Mouse (Mus musculus): ENCODE results near the gene Surf6. TPM values are rescaled to one million over a fixed set of nuclear protein-coding genes. Genes with fewer than 3 reads are reported as not detected.
"Not testable (repeated sequence)": the region's sequence is repeated elsewhere in the genome, so short reads cannot be mapped to it uniquely, and the experiment has no call there.

Gene Surf6
- polyA plus RNA-seq, 1 experiment from 2014 or later: 15.0 TPM

- H3K4me2 ChIP-seq (ENCODE audit: low read length); H3K9me3 ChIP-seq (ENCODE audit: control insufficient read depth, low read length); H3K27ac ChIP-seq (ENCODE audit: low read depth); DNase-seq (ENCODE audit: low spot score); H3K4me1 ChIP-seq (replicated peaks; ENCODE audit: control insufficient read depth, insufficient read depth, low read length); H3K4me3 ChIP-seq (ENCODE audit: low read depth, low read length); ATAC-seq (replicated peaks; ENCODE audit: low FRiP score, low TSS enrichment, low read depth); H3K27me3 ChIP-seq (replicated peaks; ENCODE audit: control insufficient read depth, insufficient read depth, low read length); H3K9ac ChIP-seq (ENCODE audit: low read length): not testable (repeated sequence)
- 70% methylated on average over 4 of the region's 4 CpGs for WGBS
- peaks cover 24% of the 10 kb centered on the region for H3K36me3 ChIP-seq (ENCODE audit: control insufficient read depth, insufficient read depth, low read length)
Measured at GRCm38 (mm10) chr2:26886170-26886569, 16.5 kb downstream of the Surf6 start.

- not testable (repeated sequence) for ATAC-seq (replicated peaks; ENCODE audit: low FRiP score, low TSS enrichment, low read depth); DNase-seq (ENCODE audit: low spot score); H3K27ac ChIP-seq (ENCODE audit: low read depth); H3K27me3 ChIP-seq (replicated peaks; ENCODE audit: control insufficient read depth, insufficient read depth, low read length); H3K9ac ChIP-seq (ENCODE audit: low read length); H3K4me2 ChIP-seq (ENCODE audit: low read length); H3K4me1 ChIP-seq (replicated peaks; ENCODE audit: control insufficient read depth, insufficient read depth, low read length); H3K9me3 ChIP-seq (ENCODE audit: control insufficient read depth, low read length); H3K4me3 ChIP-seq (ENCODE audit: low read depth, low read length)
- H3K36me3 ChIP-seq (ENCODE audit: control insufficient read depth, insufficient read depth, low read length): peaks cover 17% of the 10 kb centered on the region
- WGBS: 89% methylated on average over 2 of the region's 2 CpGs
Measured at GRCm38 (mm10) chr2:26885541-26885940, 17.1 kb downstream of the Surf6 start.

- no peak overlapping the region for H3K27ac ChIP-seq (ENCODE audit: low read depth)
- no peak overlapping the region for H3K9ac ChIP-seq (ENCODE audit: low read length)
- no peaks in the 10 kb centered on the region for H3K4me1 ChIP-seq (replicated peaks; ENCODE audit: control insufficient read depth, insufficient read depth, low read length)
- no peak overlapping the region for H3K4me2 ChIP-seq (ENCODE audit: low read length)
- no peak overlapping the region for H3K4me3 ChIP-seq (ENCODE audit: low read depth, low read length)
- no peaks in the 10 kb centered on the region for H3K36me3 ChIP-seq (ENCODE audit: control insufficient read depth, insufficient read depth, low read length)
- no peak for ATAC-seq (replicated peaks; ENCODE audit: low FRiP score, low TSS enrichment, low read depth)
- no peaks in the 10 kb centered on the region for H3K9me3 ChIP-seq (ENCODE audit: control insufficient read depth, low read length)
- no peak for DNase-seq (ENCODE audit: low spot score)
- no peaks in the 10 kb centered on the region for H3K27me3 ChIP-seq (replicated peaks; ENCODE audit: control insufficient read depth, insufficient read depth, low read length)
Measured at GRCm38 (mm10) chr2:26878571-26878970, 24.1 kb downstream of the Surf6 start.

GRCm38 (mm10) chr2:26870666-26871065 lies 32.0 kb downstream of the Surf6 start:
- H3K36me3 ChIP-seq (ENCODE audit: control insufficient read depth, insufficient read depth, low read length): no peaks in the 10 kb centered on the region
- ATAC-seq (replicated peaks; ENCODE audit: low FRiP score, low TSS enrichment, low read depth) (no peak), DNase-seq (ENCODE audit: low spot score) (no peak)
- no peaks in the 10 kb centered on the region for H3K27me3 ChIP-seq (replicated peaks; ENCODE audit: control insufficient read depth, insufficient read depth, low read length)
- no peak overlapping the region for H3K4me3 ChIP-seq (ENCODE audit: low read depth, low read length)
- no peaks in the 10 kb centered on the region for H3K9me3 ChIP-seq (ENCODE audit: control insufficient read depth, low read length)
- H3K9ac ChIP-seq (ENCODE audit: low read length): no peak overlapping the region
- no peak overlapping the region for H3K4me2 ChIP-seq (ENCODE audit: low read length)
- H3K4me1 ChIP-seq (replicated peaks; ENCODE audit: control insufficient read depth, insufficient read depth, low read length): no peaks in the 10 kb centered on the region
- 52% methylated on average over 6 of the region's 6 CpGs for WGBS
- no peak overlapping the region for H3K27ac ChIP-seq (ENCODE audit: low read depth)

DNA sequence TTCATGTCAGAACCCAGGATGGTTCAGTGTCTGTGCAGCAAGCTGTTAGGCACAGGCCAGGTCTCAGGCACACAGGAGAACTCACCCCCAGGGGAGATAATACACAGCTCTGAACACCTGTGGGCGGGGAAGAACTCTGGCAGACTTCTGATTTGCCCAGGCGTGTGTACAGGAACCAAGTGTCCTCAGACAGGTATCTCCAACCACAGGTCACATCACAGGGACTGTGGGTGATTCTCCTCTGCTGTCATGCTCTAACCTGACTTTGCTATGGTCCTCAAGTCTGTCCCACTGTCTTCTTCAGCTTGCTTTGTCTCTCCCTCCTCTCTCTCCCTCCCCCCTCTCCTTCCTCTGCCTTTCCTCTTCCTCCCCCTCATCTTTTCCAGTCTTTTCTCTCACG lies 37.8 kb downstream of the Surf6 start, which contains the start of gene Abo:
Gene Abo, minus strand, starts transcription at position 101 of the 400 bp plus-strand sequence.
- WGBS: 54% methylated on average over 3 of the region's 3 CpGs
- ATAC-seq (replicated peaks; ENCODE audit: low FRiP score, low TSS enrichment, low read depth): no peak
- H3K9ac ChIP-seq (ENCODE audit: low read length): no peak within 1 kb of the TSS

GRCm38 (mm10) chr2:26862856-26863255 lies 39.8 kb downstream of the Surf6 start:
- 77% methylated on average over 3 of the region's 3 CpGs for WGBS
- Histone ChIP-seq H3K4me2 (ENCODE audit: low read length) (no peak overlapping the region), H3K27ac (ENCODE audit: low read depth) (no peak overlapping the region), H3K4me1 (replicated peaks; ENCODE audit: control insufficient read depth, insufficient read depth, low read length) (no peaks in the 10 kb centered on the region), H3K4me3 (ENCODE audit: low read depth, low read length) (no peak overlapping the region), H3K36me3 (ENCODE audit: control insufficient read depth, insufficient read depth, low read length) (no peaks in the 10 kb centered on the region), H3K9me3 (ENCODE audit: control insufficient read depth, low read length) (no peaks in the 10 kb centered on the region), H3K27me3 (replicated peaks; ENCODE audit: control insufficient read depth, insufficient read depth, low read length) (no peaks in the 10 kb centered on the region), H3K9ac (ENCODE audit: low read length) (no peak overlapping the region)
- ATAC-seq (replicated peaks; ENCODE audit: low FRiP score, low TSS enrichment, low read depth) (no peak), DNase-seq (ENCODE audit: low spot score) (no peak)

More for the DNA sequence above, 37.8 kb downstream of the Surf6 start, which contains the start of gene Abo:
- no peaks in the 10 kb centered on the region for H3K9me3 ChIP-seq (ENCODE audit: control insufficient read depth, low read length)
- H3K4me2 ChIP-seq (ENCODE audit: low read length): no peak within 1 kb of the TSS
- H3K27ac ChIP-seq (ENCODE audit: low read depth): no peak within 1 kb of the TSS
- no peaks in the 10 kb centered on the region for H3K27me3 ChIP-seq (replicated peaks; ENCODE audit: control insufficient read depth, insufficient read depth, low read length)
- no peaks in the 10 kb centered on the region for H3K36me3 ChIP-seq (ENCODE audit: control insufficient read depth, insufficient read depth, low read length)
- H3K4me3 ChIP-seq (ENCODE audit: low read depth, low read length): no peak within 1 kb of the TSS
- no peak for DNase-seq (ENCODE audit: low spot score)
- no peaks in the 10 kb centered on the region for H3K4me1 ChIP-seq (replicated peaks; ENCODE audit: control insufficient read depth, insufficient read depth, low read length)

DNA sequence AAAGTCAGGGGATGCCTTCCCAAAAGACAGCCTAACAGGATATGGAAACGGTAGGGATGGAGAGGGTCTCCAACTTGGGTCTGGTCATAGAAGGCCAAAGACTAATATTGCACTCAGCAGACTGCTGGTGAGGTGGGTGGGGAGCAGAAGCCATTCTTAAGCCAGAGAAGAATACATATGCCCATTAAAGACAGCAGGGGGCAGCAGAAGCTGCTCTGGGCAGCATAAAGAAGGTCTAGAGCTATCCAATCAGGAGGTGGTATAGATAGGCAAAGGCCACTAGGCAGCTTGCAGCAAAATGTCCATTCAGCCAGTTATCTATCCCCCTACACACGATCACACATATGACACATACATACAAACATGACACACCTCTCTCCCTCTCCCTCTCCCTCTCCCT lies 55.0 kb downstream of the Surf6 start:
- Histone ChIP-seq H3K4me1 (replicated peaks; ENCODE audit: control insufficient read depth, insufficient read depth, low read length) (no peaks in the 10 kb centered on the region), H3K9me3 (ENCODE audit: control insufficient read depth, low read length) (no peaks in the 10 kb centered on the region), H3K4me3 (ENCODE audit: low read depth, low read length) (no peak overlapping the region), H3K27me3 (replicated peaks; ENCODE audit: control insufficient read depth, insufficient read depth, low read length) (no peaks in the 10 kb centered on the region), H3K9ac (ENCODE audit: low read length) (no peak overlapping the region), H3K4me2 (ENCODE audit: low read length) (no peak overlapping the region), H3K27ac (ENCODE audit: low read depth) (no peak overlapping the region), H3K36me3 (ENCODE audit: control insufficient read depth, insufficient read depth, low read length) (no peaks in the 10 kb centered on the region)
- DNase-seq (ENCODE audit: low spot score) (no peak), ATAC-seq (replicated peaks; ENCODE audit: low FRiP score, low TSS enrichment, low read depth) (no peak)
- WGBS: 53% methylated on average over 2 of the region's 2 CpGs

Other genes with a start within 250 kb of the Surf6 start
- not detected in 2 replicates for gene Lcn4, start 231.6 kb downstream of the Surf6 start, polyA plus RNA-seq (2014; fragmentation: Nextera tagmentation; extraction: Ambion mirVana)
- gene Abo, start 37.9 kb downstream of the Surf6 start, polyA plus RNA-seq (2014; fragmentation: Nextera tagmentation; extraction: Ambion mirVana): not detected in 2 replicates
- 28.4 and 31.7 TPM in 2 replicates for gene Med22, start 7.8 kb upstream of the Surf6 start, polyA plus RNA-seq (2014; fragmentation: Nextera tagmentation; extraction: Ambion mirVana)
- 782 and 796 TPM in 2 replicates for gene Rpl7a, start 7.9 kb upstream of the Surf6 start, polyA plus RNA-seq (2014; fragmentation: Nextera tagmentation; extraction: Ambion mirVana)
- 38.5 and 41.6 TPM in 2 replicates for gene Surf2, start 13.5 kb upstream of the Surf6 start, polyA plus RNA-seq (2014; fragmentation: Nextera tagmentation; extraction: Ambion mirVana)
- gene Surf1, start 13.7 kb upstream of the Surf6 start, polyA plus RNA-seq (2014; fragmentation: Nextera tagmentation; extraction: Ambion mirVana): 53.3 and 57.0 TPM in 2 replicates
- 181 and 195 TPM in 2 replicates for gene Surf4, start 31.0 kb upstream of the Surf6 start, polyA plus RNA-seq (2014; fragmentation: Nextera tagmentation; extraction: Ambion mirVana)
- not detected in 2 replicates for gene Stkld1, start 31.2 kb upstream of the Surf6 start, polyA plus RNA-seq (2014; fragmentation: Nextera tagmentation; extraction: Ambion mirVana)
- 48.2 and 52.7 TPM in 2 replicates for gene Rexo4, start 61.5 kb upstream of the Surf6 start, polyA plus RNA-seq (2014; fragmentation: Nextera tagmentation; extraction: Ambion mirVana)
- 0.15 and 0.16 TPM in 2 replicates for gene Adamts13, start 70.5 kb upstream of the Surf6 start, polyA plus RNA-seq (2014; fragmentation: Nextera tagmentation; extraction: Ambion mirVana)
- 55.0 and 56.8 TPM in 2 replicates for gene Cacfd1, start 107.0 kb upstream of the Surf6 start, polyA plus RNA-seq (2014; fragmentation: Nextera tagmentation; extraction: Ambion mirVana)
- gene Slc2a6, start 125.1 kb upstream of the Surf6 start, polyA plus RNA-seq (2014; fragmentation: Nextera tagmentation; extraction: Ambion mirVana): 0.76 and 0.94 TPM in 2 replicates
- gene Mymk, start 169.3 kb upstream of the Surf6 start, polyA plus RNA-seq (2014; fragmentation: Nextera tagmentation; extraction: Ambion mirVana): not detected in 2 replicates
- gene Adamtsl2, start 176.5 kb upstream of the Surf6 start, polyA plus RNA-seq (2014; fragmentation: Nextera tagmentation; extraction: Ambion mirVana): 2.0 TPM in 2 replicates
- gene Fam163b, start 239.6 kb upstream of the Surf6 start, polyA plus RNA-seq (2014; fragmentation: Nextera tagmentation; extraction: Ambion mirVana): 0.24 and 0.42 TPM in 2 replicates

Measured in intestine, embryonic 14.5 days (tissue).